Mouse (Mus musculus): ENCODE measurements around the gene Tgif1. TPM values are rescaled to one million over a fixed set of nuclear protein-coding genes. Genes with fewer than 3 reads are reported as not detected.

Gene Tgif1
- polyA plus RNA-seq, 1 experiment = 227 TPM

DNA sequence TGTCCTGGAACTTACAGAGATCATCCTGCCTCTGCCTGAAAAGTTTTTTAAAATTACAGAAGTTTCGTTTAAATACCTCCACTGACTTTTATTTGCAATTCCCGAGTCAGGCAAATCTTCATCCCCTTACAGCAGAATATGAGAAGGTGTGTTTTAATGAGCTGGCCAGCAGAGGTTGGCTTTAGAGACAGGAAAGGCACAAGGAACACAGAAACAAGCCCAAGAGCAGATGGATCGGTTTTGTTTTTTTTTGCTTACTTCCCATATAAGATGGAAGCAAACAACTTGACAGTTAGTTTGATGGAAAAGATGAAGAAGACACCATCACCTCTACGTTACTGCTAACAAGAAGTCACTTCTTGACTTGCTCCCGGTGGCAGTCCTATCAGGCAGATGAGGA lies 18.3 kb upstream of the Tgif1 start:
- H3K9me3 ChIP-seq (replicated peaks; ENCODE audit: control insufficient read depth, insufficient read depth, low read length, poor library complexity, severe bottlenecking) = 0 out of 2 replicates have a peak, but pooled peaks cover 8% of the 10 kb centered on the region
- no peaks in the 10 kb centered on the region for H3K36me3 ChIP-seq (ENCODE audit: control insufficient read depth, insufficient read depth, low read length, poor library complexity, severe bottlenecking)
- TF ChIP-seq EP300 (IDR thresholded peaks at IDR 0.05; ENCODE audit: insufficient read depth, low read depth, low read length) (no peak), POLR2A (IDR thresholded peaks at IDR 0.05; ENCODE audit: insufficient read depth, low read length) (no peak), CTCF (IDR thresholded peaks at IDR 0.05; ENCODE audit: low read depth, low read length) (no peak)
- H3K27ac ChIP-seq (ENCODE audit: insufficient read depth, low read length) = peak overlapping the region; percentile 98
- H3K4me1 ChIP-seq (ENCODE audit: control insufficient read depth, insufficient read depth, low read length) = no peaks in the 10 kb centered on the region
- H3K27me3 ChIP-seq (ENCODE audit: control insufficient read depth, insufficient read depth, low read length, poor library complexity, severe bottlenecking) = no peaks in the 10 kb centered on the region
- H3K9ac ChIP-seq (ENCODE audit: low read depth, poor library complexity, severe bottlenecking) = peak overlapping the region; percentile 57
- peak overlapping the region; percentile 59 for H3K4me3 ChIP-seq (ENCODE audit: low read depth, low read length)

DNA sequence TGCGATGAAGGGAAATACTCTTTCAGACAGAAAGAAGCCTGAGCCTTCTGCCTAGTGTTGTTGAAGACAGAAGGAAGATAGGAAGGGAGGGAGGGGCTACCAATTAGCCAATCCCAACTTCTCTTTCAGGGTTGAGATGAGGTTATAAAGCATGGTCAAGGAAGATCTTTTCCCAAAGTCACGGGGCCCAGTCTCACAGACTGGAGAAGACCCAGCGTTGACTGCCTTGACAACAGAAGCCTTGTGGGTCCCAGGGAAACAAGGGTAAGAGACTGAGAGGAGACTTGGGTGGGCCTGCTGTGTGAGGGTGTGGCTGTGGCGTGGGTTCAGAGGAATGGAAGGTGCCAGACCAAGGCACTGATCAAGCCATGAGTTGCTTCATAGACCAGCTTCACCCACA lies 17.2 kb upstream of the Tgif1 start:
- Histone ChIP-seq H3K27ac (ENCODE audit: insufficient read depth, low read length) (peak overlapping the region; percentile 42), H3K4me3 (ENCODE audit: low read depth, low read length) (peak overlapping the region; percentile 35)

DNA sequence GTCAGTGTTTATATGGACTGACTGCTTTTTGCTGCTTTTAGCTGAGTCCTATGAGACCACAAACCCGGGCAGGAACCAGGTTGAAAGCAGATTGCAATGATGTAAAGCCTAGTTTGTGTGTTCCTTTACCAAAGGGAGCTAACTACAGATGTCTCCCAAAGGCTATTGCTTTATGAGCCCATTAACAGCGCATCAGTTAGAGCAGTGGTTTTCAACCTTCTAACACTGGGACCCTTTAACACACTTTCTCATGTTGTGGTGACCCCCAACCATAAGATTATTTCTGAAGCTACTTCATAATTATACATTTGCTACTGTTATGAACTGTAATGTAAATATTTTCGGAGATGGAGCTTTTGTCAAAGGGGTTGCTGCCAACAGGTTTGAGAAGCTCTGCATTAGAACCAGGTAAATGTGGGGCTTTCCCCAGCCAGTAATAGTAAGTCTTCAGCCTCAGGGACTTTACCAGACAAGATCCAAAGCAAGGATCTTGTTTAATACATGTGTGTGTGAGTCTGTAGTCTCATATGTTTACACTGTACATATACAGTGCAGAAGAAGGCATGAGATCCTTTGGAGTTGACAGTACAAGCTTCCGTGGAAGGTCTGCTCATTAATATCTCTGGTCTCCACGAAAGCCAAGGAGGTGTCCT lies 15.4 kb upstream of the Tgif1 start:
- no peaks in the 10 kb centered on the region for H3K27me3 ChIP-seq (ENCODE audit: control insufficient read depth, insufficient read depth, low read length, poor library complexity, severe bottlenecking)
- H3K4me3 ChIP-seq (ENCODE audit: low read depth, low read length) = no peak overlapping the region
- H3K4me1 ChIP-seq (ENCODE audit: control insufficient read depth, insufficient read depth, low read length) = no peaks in the 10 kb centered on the region
- 0 out of 2 replicates have a peak, but pooled peaks cover 8% of the 10 kb centered on the region for H3K9me3 ChIP-seq (replicated peaks; ENCODE audit: control insufficient read depth, insufficient read depth, low read length, poor library complexity, severe bottlenecking)
- H3K9ac ChIP-seq (ENCODE audit: low read depth, poor library complexity, severe bottlenecking) = no peak overlapping the region
- H3K27ac ChIP-seq (ENCODE audit: insufficient read depth, low read length) = no peak overlapping the region
- TF ChIP-seq CTCF (IDR thresholded peaks at IDR 0.05; ENCODE audit: low read depth, low read length) = no peak
- no peak for TF ChIP-seq POLR2A (IDR thresholded peaks at IDR 0.05; ENCODE audit: insufficient read depth, low read length)
- TF ChIP-seq EP300 (IDR thresholded peaks at IDR 0.05; ENCODE audit: insufficient read depth, low read depth, low read length) = no peak
- 0 out of 2 replicates have a peak, but pooled peaks cover 1% of the 10 kb centered on the region for H3K36me3 ChIP-seq (ENCODE audit: control insufficient read depth, insufficient read depth, low read length, poor library complexity, severe bottlenecking)

More for the DNA sequence above, 17.2 kb upstream of the Tgif1 start:
- Histone ChIP-seq H3K9me3 (replicated peaks; ENCODE audit: control insufficient read depth, insufficient read depth, low read length, poor library complexity, severe bottlenecking) (0 out of 2 replicates have a peak, but pooled peaks cover 8% of the 10 kb centered on the region), H3K36me3 (ENCODE audit: control insufficient read depth, insufficient read depth, low read length, poor library complexity, severe bottlenecking) (no peaks in the 10 kb centered on the region), H3K4me1 (ENCODE audit: control insufficient read depth, insufficient read depth, low read length) (no peaks in the 10 kb centered on the region), H3K27me3 (ENCODE audit: control insufficient read depth, insufficient read depth, low read length, poor library complexity, severe bottlenecking) (no peaks in the 10 kb centered on the region), H3K9ac (ENCODE audit: low read depth, poor library complexity, severe bottlenecking) (no peak overlapping the region)
- no peak for TF ChIP-seq POLR2A (IDR thresholded peaks at IDR 0.05; ENCODE audit: insufficient read depth, low read length)
- TF ChIP-seq EP300 (IDR thresholded peaks at IDR 0.05; ENCODE audit: insufficient read depth, low read depth, low read length) = 0 out of 2 replicates have a peak, but pooled peaks have one; percentile 19
- no peak for TF ChIP-seq CTCF (IDR thresholded peaks at IDR 0.05; ENCODE audit: low read depth, low read length)

DNA sequence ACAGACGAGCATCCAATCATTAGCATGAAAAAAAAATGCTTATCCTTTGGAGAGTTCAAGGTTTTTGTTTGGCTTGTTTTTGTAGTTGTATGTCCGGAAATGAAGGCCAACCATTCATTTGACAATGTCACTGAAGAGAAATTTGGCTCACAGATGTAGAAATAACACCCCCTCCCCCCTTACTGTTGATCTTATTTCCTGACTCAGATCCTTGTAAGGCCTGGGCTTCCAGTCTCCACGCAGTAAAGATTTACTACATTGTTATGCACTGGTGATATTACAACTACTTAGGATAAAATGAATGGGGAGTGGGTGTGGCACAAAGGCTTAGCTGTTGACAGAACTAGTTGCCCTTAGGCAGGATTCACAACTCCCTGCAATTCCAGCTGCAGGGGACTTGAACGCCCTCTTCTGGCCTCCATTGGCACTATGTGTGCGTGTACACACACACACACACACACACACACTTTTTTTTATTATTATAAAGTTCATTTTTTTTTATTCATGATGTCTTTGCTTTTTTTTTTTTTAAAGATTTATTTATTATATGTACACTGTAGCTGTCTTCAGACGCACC lies 13.3 kb upstream of the Tgif1 start:
- H3K4me3 ChIP-seq (ENCODE audit: low read depth, low read length) = no peak overlapping the region
- H3K9ac ChIP-seq (ENCODE audit: low read depth, poor library complexity, severe bottlenecking) = no peak overlapping the region
- TF ChIP-seq EP300 (IDR thresholded peaks at IDR 0.05; ENCODE audit: insufficient read depth, low read depth, low read length) = peak; percentile 89
- TF ChIP-seq CTCF (IDR thresholded peaks at IDR 0.05; ENCODE audit: low read depth, low read length) = peak; percentile 37
- TF ChIP-seq POLR2A (IDR thresholded peaks at IDR 0.05; ENCODE audit: insufficient read depth, low read length) = no peak
- H3K27ac ChIP-seq (ENCODE audit: insufficient read depth, low read length) = peak overlapping the region; percentile 90
- 0 out of 2 replicates have a peak, but pooled peaks cover 8% of the 10 kb centered on the region for H3K9me3 ChIP-seq (replicated peaks; ENCODE audit: control insufficient read depth, insufficient read depth, low read length, poor library complexity, severe bottlenecking)
- no peaks in the 10 kb centered on the region for H3K27me3 ChIP-seq (ENCODE audit: control insufficient read depth, insufficient read depth, low read length, poor library complexity, severe bottlenecking)
- 0 out of 2 replicates have a peak, but pooled peaks cover 4% of the 10 kb centered on the region for H3K36me3 ChIP-seq (ENCODE audit: control insufficient read depth, insufficient read depth, low read length, poor library complexity, severe bottlenecking)
- peaks cover 2% of the 10 kb centered on the region for H3K4me1 ChIP-seq (ENCODE audit: control insufficient read depth, insufficient read depth, low read length)

DNA sequence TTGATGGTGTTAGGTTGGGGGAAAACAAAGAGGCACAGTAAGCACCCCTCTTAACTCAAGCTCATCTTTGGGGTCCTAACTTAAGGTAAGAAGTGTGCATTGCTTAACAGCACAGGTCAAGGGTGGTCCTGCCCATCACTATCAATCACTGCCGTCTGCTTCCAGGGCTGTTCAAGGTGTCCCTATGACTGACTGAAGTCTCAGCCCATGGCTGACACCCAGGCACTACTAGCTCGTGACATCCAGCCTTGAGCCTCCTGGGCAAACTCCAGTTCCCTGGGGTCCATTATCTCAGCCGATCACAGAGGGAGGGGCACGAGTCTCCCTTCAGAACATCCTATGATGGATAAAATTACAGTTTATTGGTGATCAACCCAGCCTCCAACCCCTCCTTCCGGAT lies 12.7 kb upstream of the Tgif1 start:
- H3K9ac ChIP-seq (ENCODE audit: low read depth, poor library complexity, severe bottlenecking) = no peak overlapping the region; the same call in 1 of the 2 replicates
- peak overlapping the region; percentile 90 for H3K27ac ChIP-seq (ENCODE audit: insufficient read depth, low read length)

More for the DNA sequence above, 12.7 kb upstream of the Tgif1 start:
- Histone ChIP-seq H3K27me3 (ENCODE audit: control insufficient read depth, insufficient read depth, low read length, poor library complexity, severe bottlenecking) (no peaks in the 10 kb centered on the region), H3K4me3 (ENCODE audit: low read depth, low read length) (no peak overlapping the region), H3K4me1 (ENCODE audit: control insufficient read depth, insufficient read depth, low read length) (peaks cover 2% of the 10 kb centered on the region), H3K9me3 (replicated peaks; ENCODE audit: control insufficient read depth, insufficient read depth, low read length, poor library complexity, severe bottlenecking) (0 out of 2 replicates have a peak, but pooled peaks cover 8% of the 10 kb centered on the region), H3K36me3 (ENCODE audit: control insufficient read depth, insufficient read depth, low read length, poor library complexity, severe bottlenecking) (0 out of 2 replicates have a peak, but pooled peaks cover 4% of the 10 kb centered on the region)
- peak; percentile 82; the same call in 1 of the 2 replicates for TF ChIP-seq EP300 (IDR thresholded peaks at IDR 0.05; ENCODE audit: insufficient read depth, low read depth, low read length)
- TF ChIP-seq CTCF (IDR thresholded peaks at IDR 0.05; ENCODE audit: low read depth, low read length) = no peak
